Mouse (Mus musculus) yolk sac, embryonic 10.5 days (tissue): ENCODE measurements at regions not wholly inside any gene's neighbourhood (a gene's known extent, or its start where the extent isn't known, plus 50 kb on each side); places are given as distances from the start of the nearest gene placed in this dataset.
"Not testable (repeated sequence)": the region's sequence is repeated elsewhere in the genome, so short reads cannot be mapped to it uniquely, and the experiment has no call there.

Source experiments
- DNase-seq: peaks from one replicate; pipeline ENCODE4 v3.0.0-alpha.2; 2017; ENCODE audit warnings: low spot score

GRCm38 (mm10) chr12:77854281-77855075 is 339.6 kb upstream of the Gm6657 start:
- DNase-seq: peak; percentile 16

DNA sequence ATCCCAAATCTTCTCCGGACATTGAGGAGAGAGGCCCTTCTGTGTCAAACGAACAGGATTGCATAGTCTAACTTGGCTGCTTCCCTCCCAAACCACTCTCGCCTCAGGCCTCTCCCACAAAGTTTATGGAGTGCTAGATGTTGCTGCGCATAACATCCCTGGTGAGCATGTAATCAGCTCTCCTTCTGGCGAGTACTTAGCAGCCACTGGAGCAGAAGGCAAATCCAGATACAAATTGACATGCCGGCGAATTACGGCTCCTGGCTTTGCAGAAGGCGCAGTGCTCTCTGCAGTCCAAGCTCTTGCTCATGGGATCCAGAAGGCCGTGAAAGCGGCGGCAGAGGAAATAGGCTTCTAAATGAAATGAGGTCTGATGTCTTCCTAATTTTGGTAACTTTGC is 338.2 kb upstream of the Gm6657 start:
- no peak for DNase-seq

GRCm38 (mm10) chr12:77857281-77857680 is 336.8 kb upstream of the Gm6657 start:
- DNase-seq: no peak

DNA sequence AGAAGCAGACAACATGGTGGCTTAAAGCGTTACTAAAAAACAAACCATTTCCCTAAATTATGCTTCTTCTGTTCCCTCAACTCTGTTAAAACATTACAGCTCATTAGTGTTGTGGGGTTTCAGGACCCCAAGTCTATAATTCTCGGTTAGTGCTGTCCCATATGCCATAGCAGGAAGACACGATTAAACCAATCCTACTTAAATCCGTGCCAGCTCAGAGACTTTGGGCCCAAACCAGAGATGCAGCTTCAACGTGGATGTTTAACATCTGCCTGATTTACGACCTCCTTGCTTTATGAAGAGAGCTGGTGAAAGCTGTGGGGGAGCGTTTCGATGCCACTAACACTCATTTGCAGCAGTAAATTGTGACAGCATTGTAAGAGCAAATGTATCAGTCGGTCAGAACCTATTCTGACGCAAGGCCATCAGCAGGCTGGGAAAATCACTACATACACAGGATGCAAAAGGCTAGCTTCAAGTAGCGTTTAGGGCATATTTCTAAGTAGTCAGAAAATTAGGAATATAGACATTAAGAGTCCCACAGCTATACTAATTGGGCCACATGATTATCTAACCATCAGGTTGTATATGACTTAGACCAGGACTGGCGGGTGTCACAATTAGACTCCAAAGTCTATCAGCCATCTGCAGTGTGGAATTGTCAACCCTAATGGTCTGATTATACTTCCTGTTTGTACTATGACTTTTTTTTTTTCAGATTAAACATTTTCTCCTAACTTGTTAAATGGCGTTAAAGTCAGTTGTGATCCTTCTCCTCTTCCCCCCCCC is 333.1 kb upstream of the Gm6657 start:
- no peak for DNase-seq

DNA sequence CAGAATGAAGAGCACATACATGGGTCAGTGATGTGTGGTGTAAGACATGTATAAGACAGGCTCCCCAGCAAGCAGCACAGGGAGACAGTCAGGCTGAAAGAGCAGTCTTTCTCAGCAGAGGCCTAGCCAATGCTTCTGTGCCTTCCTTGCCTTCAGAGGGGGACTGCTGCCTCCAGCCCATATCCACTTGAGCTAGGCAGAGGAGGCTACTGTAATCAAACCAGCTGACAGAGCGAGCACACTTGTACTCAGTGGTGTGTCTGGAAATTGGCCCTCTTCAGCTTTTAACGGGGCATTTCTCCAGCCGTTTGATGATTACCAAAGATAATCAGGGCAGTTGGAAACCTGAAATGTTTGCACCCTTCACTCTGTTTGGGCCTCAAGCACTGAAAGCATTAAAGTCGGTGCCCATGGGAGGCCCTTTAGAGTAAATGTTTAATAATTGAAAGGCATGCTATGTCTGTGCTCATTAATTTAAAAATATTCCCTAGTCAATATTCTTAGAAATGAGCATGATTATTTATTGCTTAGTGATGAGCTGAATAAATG is 326.0 kb upstream of the Gm6657 start:
- no peak for DNase-seq

GRCm38 (mm10) chr12:77869296-77869695 is 324.7 kb upstream of the Gm6657 start:
- no peak for DNase-seq

- DNase-seq: no peak
Observed at GRCm38 (mm10) chr12:77887335-77887734, 306.7 kb upstream of the Gm6657 start.

DNA sequence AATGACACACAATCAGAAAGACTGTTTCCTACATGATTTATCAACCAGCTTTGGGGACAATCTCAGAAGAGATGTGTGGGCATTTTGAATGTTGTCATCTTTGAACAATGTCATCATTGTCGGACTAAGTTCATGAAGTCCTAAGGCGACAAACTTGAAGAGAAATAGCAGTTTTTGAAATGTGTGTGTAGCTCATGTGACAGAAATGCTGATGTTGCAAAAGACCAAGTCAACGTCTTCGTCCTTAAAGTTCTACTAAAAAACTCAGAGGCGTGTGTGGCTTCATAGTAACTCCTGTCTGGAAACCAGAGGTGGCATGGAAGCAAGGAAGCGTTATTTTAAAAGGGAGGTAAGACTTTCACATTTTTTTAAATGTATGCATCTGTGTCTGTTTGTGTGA is 302.6 kb upstream of the Gm6657 start:
- no peak for DNase-seq

DNA sequence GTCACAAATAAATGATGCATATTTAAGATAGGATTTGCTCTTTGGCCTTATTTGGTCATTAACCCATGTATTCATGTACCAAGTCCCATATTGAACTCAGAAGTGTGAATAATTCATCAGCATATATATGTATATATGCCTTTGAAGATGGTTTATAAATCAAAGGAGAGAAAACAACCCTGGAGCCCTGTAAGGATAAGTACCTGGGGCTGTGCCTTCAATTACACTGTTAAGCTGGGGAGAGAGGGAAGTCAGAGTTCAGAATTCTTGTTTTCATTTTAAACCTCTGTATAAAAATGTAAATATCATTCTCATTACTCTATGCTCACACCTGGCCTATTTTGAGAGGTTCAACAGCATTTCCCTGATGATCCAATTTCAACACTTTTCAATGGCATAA is 299.8 kb upstream of the Gm6657 start:
- DNase-seq: no peak

- no peak for DNase-seq
Observed at GRCm38 (mm10) chr12:77895508-77895907, 298.5 kb upstream of the Gm6657 start.

DNA sequence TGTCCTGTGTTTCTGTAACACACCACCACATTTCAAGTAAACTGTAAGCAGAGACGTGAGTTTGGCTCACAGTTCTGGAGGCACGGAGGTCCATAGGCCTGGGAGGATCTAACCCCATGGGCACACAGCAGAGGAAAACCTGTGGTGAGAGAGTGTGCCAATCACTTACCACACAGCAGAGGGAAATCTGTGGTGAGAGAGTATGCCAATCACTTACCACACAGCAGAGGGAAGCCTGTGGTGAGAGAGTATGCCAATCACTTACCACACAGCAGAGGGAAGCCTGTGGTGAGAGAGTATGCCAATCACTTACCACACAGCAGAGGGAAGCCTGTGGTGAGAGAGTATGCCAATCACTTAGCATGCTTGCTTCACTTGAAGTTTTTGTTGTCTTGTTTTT is 295.1 kb upstream of the Gm6657 start:
- DNase-seq: not testable (repeated sequence)

GRCm38 (mm10) chr12:77901254-77901653 is 292.8 kb upstream of the Gm6657 start:
- no peak for DNase-seq

- no peak for DNase-seq
Observed at GRCm38 (mm10) chr12:77912863-77913554, 281.0 kb upstream of the Gm6657 start.

DNA sequence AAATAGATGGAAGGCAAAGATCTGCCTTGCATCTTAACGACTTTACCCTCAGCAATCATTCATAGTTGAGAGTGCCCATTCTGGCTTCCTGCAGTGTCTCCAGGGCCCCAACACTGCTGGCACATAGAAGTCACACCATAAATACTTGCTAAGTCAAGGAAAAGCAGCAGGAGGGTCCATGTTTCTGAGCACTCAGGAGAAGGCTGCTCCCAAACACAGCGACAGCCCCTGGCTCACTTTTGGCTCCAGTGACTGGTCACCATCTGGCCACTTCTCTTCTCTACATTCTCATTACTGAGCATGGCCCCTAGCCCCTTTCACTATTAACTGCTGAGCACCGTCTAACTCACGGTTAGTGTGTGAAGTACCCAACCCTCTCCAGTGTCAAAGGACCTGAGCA is 265.3 kb upstream of the Gm6657 start:
- DNase-seq: no peak

DNA sequence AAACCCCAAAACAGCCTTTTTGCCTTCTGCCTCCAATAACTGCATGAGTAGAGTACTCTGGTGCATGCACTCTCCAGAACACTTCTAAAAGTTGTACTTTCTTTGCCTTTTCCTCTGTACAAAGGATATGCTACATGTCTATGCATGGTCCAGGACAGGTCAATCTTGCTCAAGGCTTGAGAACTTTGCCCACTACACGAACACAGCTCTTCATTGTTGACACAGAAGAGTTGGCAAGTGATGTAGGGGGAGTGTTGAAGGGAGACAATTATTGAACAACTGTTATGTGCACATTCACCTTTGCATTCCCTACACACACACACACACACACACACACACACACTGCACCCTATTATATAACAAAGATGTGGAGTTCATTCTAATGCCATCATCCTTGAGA is 264.5 kb upstream of the Gm6657 start:
- no peak for DNase-seq

DNA sequence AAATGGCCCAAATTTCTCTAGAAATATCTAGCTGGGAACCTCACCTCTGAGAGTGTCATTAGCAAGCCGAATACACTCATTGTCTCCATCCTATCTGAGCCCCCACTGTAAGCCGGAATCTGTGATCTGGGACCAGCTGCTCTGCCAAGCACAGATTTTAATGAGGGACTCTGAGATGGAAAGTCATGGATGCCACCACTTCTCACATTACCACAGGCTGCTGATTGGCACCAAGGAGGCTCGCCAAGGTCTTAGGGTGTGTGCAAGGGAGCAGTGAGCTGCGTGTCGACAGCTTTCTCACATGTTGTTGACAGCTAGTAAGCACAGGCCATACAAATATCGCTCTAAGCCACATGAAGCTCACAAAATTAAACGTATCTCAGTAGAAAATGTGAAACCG is 250.1 kb upstream of the Gm6657 start:
- DNase-seq: no peak

GRCm38 (mm10) chr12:77949474-77950017 is 244.5 kb upstream of the Gm6657 start:
- DNase-seq: peak; percentile 69

- peak; percentile 62 for DNase-seq
Observed at GRCm38 (mm10) chr12:77952492-77952891, 241.6 kb upstream of the Gm6657 start.

DNA sequence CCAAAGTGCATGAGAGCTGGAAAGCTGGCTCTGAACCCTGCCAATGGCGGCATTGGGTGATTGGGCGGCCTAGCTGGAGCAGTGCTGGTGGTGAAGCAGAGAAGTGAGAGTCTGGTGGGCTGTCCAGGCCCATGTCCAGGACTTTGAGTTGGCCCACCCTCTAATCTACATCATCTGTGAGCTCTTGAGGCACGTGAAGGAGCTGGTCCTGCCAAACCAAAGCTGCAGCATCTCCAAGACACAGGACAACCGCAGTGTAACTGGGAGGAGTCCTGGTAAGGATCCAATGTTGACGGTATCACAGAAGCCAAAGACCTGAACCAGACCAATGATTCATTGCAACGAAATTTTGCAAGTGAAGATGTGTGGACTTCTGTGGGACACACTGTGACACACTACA is 231.4 kb upstream of the Gm6657 start:
- DNase-seq: no peak

GRCm38 (mm10) chr12:77968543-77968942 is 225.5 kb upstream of the Gm6657 start:
- DNase-seq: no peak

DNA sequence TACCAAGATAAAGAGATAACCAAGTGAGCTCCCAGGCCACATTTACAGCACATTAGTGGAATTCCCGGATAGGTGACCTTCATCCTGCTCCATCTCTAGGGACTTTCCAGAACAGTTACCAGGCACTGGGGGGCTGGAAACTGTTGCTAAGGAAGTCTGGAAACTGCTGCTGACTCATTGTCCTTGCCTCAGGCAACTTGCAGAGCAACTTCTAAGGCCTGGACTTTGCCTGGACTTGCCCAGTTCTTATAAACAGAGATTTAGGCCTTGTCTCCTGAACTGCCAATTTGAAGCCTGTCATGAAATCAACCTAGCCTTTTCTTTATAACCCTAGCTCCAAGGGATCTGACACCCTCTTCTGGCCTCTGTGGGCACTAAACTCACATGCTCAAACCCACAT is 224.0 kb upstream of the Gm6657 start:
- peak; percentile 40 for DNase-seq

- DNase-seq: no peak
Observed at GRCm38 (mm10) chr12:77972165-77972564, 221.9 kb upstream of the Gm6657 start.
